Comparison of ENCODE assay signal across 31 mouse cellular contexts in genomic region chrX:166528126-166528525, GRCm38 (mm10). TPM values are rescaled to one million over a fixed set of nuclear protein-coding genes. Genes with fewer than 3 reads are reported as not detected.
"Had no signal": no experiment of that assay in that cellular context is flagged by ENCODE, and none has a peak within 500 bp of the region (broad histone marks: within the 10 kb centered on the region; RNA-seq: fewer than 3 reads in every experiment).

No protein-coding gene starts in this region.

- H3K4me3 ChIP-seq: limb, embryonic 10.5 days; limb, embryonic 12.5 days; limb, embryonic 13.5 days; limb, embryonic 15.5 days; liver, embryonic 12.5 days; liver, embryonic 13.5 days; liver, embryonic 15.5 days; lung, embryonic 15.5 days; megakaryocyte, embryonic 14.5 days; midbrain, embryonic 10.5 days; midbrain, embryonic 12.5 days; midbrain, embryonic 13.5 days; midbrain, embryonic 15.5 days; myocyte had no signal

- H3K9me3 ChIP-seq: limb, embryonic 10.5 days; limb, embryonic 12.5 days; limb, embryonic 13.5 days; limb, embryonic 15.5 days; liver, embryonic 12.5 days; liver, embryonic 13.5 days; liver, embryonic 15.5 days; lung, embryonic 15.5 days; megakaryocyte, embryonic 14.5 days; midbrain, embryonic 10.5 days; midbrain, embryonic 12.5 days; midbrain, embryonic 13.5 days; midbrain, embryonic 15.5 days had no signal

- H3K9ac ChIP-seq: limb, embryonic 12.5 days; limb, embryonic 13.5 days; limb, embryonic 15.5 days; liver, embryonic 12.5 days; liver, embryonic 13.5 days; liver, embryonic 14.5 days; liver, embryonic 15.5 days; liver, postnatal 0 days; lung, embryonic 14.5 days; lung, embryonic 15.5 days; midbrain, embryonic 12.5 days; midbrain, embryonic 13.5 days; midbrain, embryonic 15.5 days had no signal

- H3K36me3 ChIP-seq: limb, embryonic 10.5 days; limb, embryonic 12.5 days; limb, embryonic 13.5 days; limb, embryonic 15.5 days; liver, embryonic 12.5 days; liver, embryonic 13.5 days; liver, embryonic 15.5 days; lung, embryonic 15.5 days; midbrain, embryonic 10.5 days; midbrain, embryonic 12.5 days; midbrain, embryonic 13.5 days; midbrain, embryonic 15.5 days had no signal

- H3K27ac ChIP-seq: limb, embryonic 10.5 days; limb, embryonic 12.5 days; limb, embryonic 13.5 days; limb, embryonic 15.5 days; liver, embryonic 12.5 days; liver, embryonic 13.5 days; liver, embryonic 14.5 days; liver, embryonic 15.5 days; lung, embryonic 15.5 days; macrophage; midbrain, embryonic 10.5 days; midbrain, embryonic 12.5 days; midbrain, embryonic 13.5 days; midbrain, embryonic 15.5 days had no signal

- DNase-seq: liver; liver, embryonic 13.5 days; liver, postnatal 0 days; lung, adult 18-20 months; lung, adult 2 months; lung, embryonic 14.5 days; lung, postnatal 10 days; lung, postnatal 14 days; lung, postnatal 36 days; lung, postnatal 4 days; midbrain, embryonic 14.5 days had no signal

- H3K4me1 ChIP-seq: limb, embryonic 10.5 days; limb, embryonic 12.5 days; limb, embryonic 13.5 days; limb, embryonic 15.5 days; liver, embryonic 12.5 days; liver, embryonic 13.5 days; liver, embryonic 15.5 days; lung, embryonic 15.5 days; megakaryocyte, embryonic 14.5 days; midbrain, embryonic 10.5 days; midbrain, embryonic 12.5 days; midbrain, embryonic 13.5 days; midbrain, embryonic 15.5 days had no signal

- H3K27me3 ChIP-seq: liver, embryonic 12.5 days; liver, embryonic 13.5 days; liver, embryonic 15.5 days; lung, embryonic 15.5 days; midbrain, embryonic 15.5 days had no signal

RNA-seq across cellular contexts. Expression of gene Egfl6, which starts 57.4 kb away (rescaled TPM):
- total RNA-seq: megakaryocyte progenitor cell, adult 5-6 weeks; megakaryocyte, adult 5-6 weeks; megakaryocyte-erythroid progenitor cell, adult 5-6 weeks; monocyte, adult 5-6 weeks had no signal
- polyA plus RNA-seq: liver, adult 2 months; macrophage; myocyte had no signal
